Comparison of ENCODE assay signal across 26 mouse cellular contexts in the genomic region with DNA sequence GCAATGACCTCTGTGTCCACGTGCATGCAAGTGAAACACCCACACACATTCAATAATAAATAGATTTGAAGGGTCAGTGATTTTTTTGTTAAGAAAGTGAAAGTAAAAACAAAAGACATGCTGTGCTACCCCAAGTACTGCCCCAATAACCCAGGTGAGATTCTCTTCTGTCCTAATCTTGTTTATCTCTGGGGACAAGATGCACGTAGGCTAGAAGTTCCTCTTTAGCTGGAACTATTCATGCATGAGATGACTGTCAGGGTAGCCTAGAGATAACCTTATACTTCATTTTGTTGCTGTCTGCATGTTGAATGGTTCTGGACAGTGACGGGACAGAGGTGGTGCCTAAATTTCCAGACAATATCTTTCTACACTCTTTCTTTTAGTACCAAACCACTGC.
DNase-seq lines count a peak whose midpoint lies in the region; ATAC-seq and TF ChIP-seq lines count a peak whose summit lies in the region.
"Had no signal": no experiment of that assay in that cellular context is flagged by ENCODE, and none has a peak within 500 bp of the region (broad histone marks: within the 10 kb centered on the region; RNA-seq: fewer than 3 reads in every experiment).

No protein-coding gene starts in this region.

- peak overlapping the region; percentile 18 for H3K4me2 ChIP-seq in myocyte (ENCODE audit: low read depth)
- H3K4me2 ChIP-seq: embryonic facial prominence, embryonic 13.5 days; forebrain, embryonic 12.5 days; heart, embryonic 11.5 days; hindbrain, embryonic 13.5 days; intestine, embryonic 15.5 days had no signal

- no peak for ATAC-seq in G1E (ENCODE audit: extremely low read depth, insufficient number of reproducible peaks, low FRiP score, poor library complexity, severe bottlenecking)
- ATAC-seq: activated CD4-positive, CD25-positive, alpha-beta regulatory T cell, adult 4 months; forebrain, embryonic 16.5 days; hindbrain, embryonic 16.5 days; intestine, embryonic 15.5 days had no signal

- H3K27me3 ChIP-seq in G1E (ENCODE audit: insufficient read depth, low read length) = peaks cover 4% of the 10 kb centered on the region; the same call in 1 of the 2 replicates
- H3K27me3 ChIP-seq in myocyte (ENCODE audit: control insufficient read depth, insufficient read depth, insufficient read length) = no peaks in the 10 kb centered on the region
- H3K27me3 ChIP-seq: embryonic facial prominence, embryonic 13.5 days; forebrain, embryonic 12.5 days; hindbrain, embryonic 13.5 days; intestine, embryonic 15.5 days had no signal

- H3ac ChIP-seq in myocyte (ENCODE audit: control insufficient read depth, insufficient read length) = no peak overlapping the region

- peaks cover 17% of the 10 kb centered on the region for H3K4me1 ChIP-seq in G1E (ENCODE audit: insufficient read depth, low read depth, low read length)
- H3K4me1 ChIP-seq: embryonic facial prominence, embryonic 10.5 days; forebrain, embryonic 12.5 days; hindbrain, embryonic 13.5 days; intestine, embryonic 15.5 days had no signal

- no peaks in the 10 kb centered on the region for H3K36me3 ChIP-seq in G1E (replicated peaks)
- H3K36me3 ChIP-seq in myocyte (ENCODE audit: control insufficient read depth, insufficient read depth) = no peaks in the 10 kb centered on the region
- H3K36me3 ChIP-seq: embryonic facial prominence, embryonic 10.5 days; embryonic facial prominence, embryonic 13.5 days; forebrain, embryonic 12.5 days; hindbrain, embryonic 10.5 days; hindbrain, embryonic 13.5 days; intestine, embryonic 15.5 days had no signal

- TF ChIP-seq POLR2A in myocyte (IDR thresholded peaks at IDR 0.05; ENCODE audit: insufficient read length, low read depth) = no peak

- DNase-seq in heart, adult 11 months = peak; percentile 37
- no peak for DNase-seq in heart, postnatal 4 days
- DNase-seq in G1E (ENCODE audit: low spot score) = peak; percentile 9
- DNase-seq in lung, postnatal 4 days = no peak
- DNase-seq in cerebellum, postnatal 25 days = no peak
- DNase-seq: adrenal gland, adult 8-10 months; adrenal gland, postnatal 25 days; cerebellum, adult 11-12 months; cerebellum, adult 9-11 months; cerebellum, postnatal 36 days; embryo, embryonic 11 days; gastrocnemius, postnatal 10 days; gastrocnemius, postnatal 36 days; kidney, adult 11 months had no signal

- H3K4me3 ChIP-seq in G1E (ENCODE audit: low read depth, low read length) = no peak overlapping the region
- no peak overlapping the region for H3K4me3 ChIP-seq in myocyte
- H3K4me3 ChIP-seq: embryonic facial prominence, embryonic 10.5 days; embryonic facial prominence, embryonic 13.5 days; erythroblast, embryonic 14.5 days; forebrain, embryonic 12.5 days; hindbrain, embryonic 10.5 days; hindbrain, embryonic 13.5 days; intestine, embryonic 15.5 days had no signal

- no peaks in the 10 kb centered on the region for H3K9me3 ChIP-seq in G1E (replicated peaks)
- H3K9me3 ChIP-seq: embryonic facial prominence, embryonic 10.5 days; embryonic facial prominence, embryonic 13.5 days; forebrain, embryonic 12.5 days; hindbrain, embryonic 10.5 days; hindbrain, embryonic 13.5 days; intestine, embryonic 15.5 days had no signal

- TF ChIP-seq CTCF in G1E (IDR thresholded peaks at IDR 0.05; ENCODE audit: low read depth, low read length) = no peak

- H3K79me2 ChIP-seq in myocyte (ENCODE audit: control insufficient read depth, insufficient read depth) = no peaks in the 10 kb centered on the region

TF ChIP-seq in myocyte, 11 proteins besides CTCF, POLR2A, EP300 and RAD21:
- TF ChIP-seq E2F4 (IDR thresholded peaks at IDR 0.05; ENCODE audit: insufficient read depth) = no peak
- TF ChIP-seq POLR2AphosphoS2 (IDR thresholded peaks at IDR 0.05; ENCODE audit: insufficient read length, low read depth) = no peak
- no peak for TF ChIP-seq CEBPB (IDR thresholded peaks at IDR 0.05; ENCODE audit: insufficient read depth, poor library complexity, severe bottlenecking)
- TF ChIP-seq USF1 (IDR thresholded peaks at IDR 0.05; ENCODE audit: low read depth) = no peak
- TF ChIP-seq MYOG (IDR thresholded peaks at IDR 0.05; ENCODE audit: control insufficient read depth in 1 of 3, insufficient read depth in 1 of 3, insufficient read length in 2 of 3, low read depth in 2 of 3) = no peak
- TF ChIP-seq MYOD1 (IDR thresholded peaks at IDR 0.05; ENCODE audit: control insufficient read depth in 1 of 3, insufficient read length in 2 of 3, low read depth in 2 of 3) = no peak
- TF ChIP-seq MAX (IDR thresholded peaks at IDR 0.05; ENCODE audit: low read depth) = no peak
- no peak for TF ChIP-seq TCF12 (IDR thresholded peaks at IDR 0.05; ENCODE audit: insufficient read depth, poor library complexity, severe bottlenecking)
- no peak for TF ChIP-seq SRF (IDR thresholded peaks at IDR 0.05; ENCODE audit: control insufficient read depth, insufficient read length, low read depth)
- TF ChIP-seq TCF3 (IDR thresholded peaks at IDR 0.05; ENCODE audit: insufficient read length, low read depth) = no peak
- TF ChIP-seq REST (IDR thresholded peaks at IDR 0.05; ENCODE audit: insufficient read depth, insufficient read length) = no peak

Comparison
In these comparisons a context has a peak if more than half of its experiments do, and no peak if none do; other contexts are left out.
1. DNase-seq: peak in heart, adult 11 months (single experiment) and G1E (single experiment); none in heart, postnatal 4 days (single experiment), lung, postnatal 4 days (0 of 2) and cerebellum, postnatal 25 days (0 of 2).